Mouse (Mus musculus) heart, adult 2 months (tissue): ENCODE data around the gene P4ha1. TPM values are rescaled to one million over a fixed set of nuclear protein-coding genes. Genes with fewer than 3 reads are reported as not detected.
"Not testable (repeated sequence)": the region's sequence is repeated elsewhere in the genome, so short reads cannot be mapped to it uniquely, and the experiment has no call there.

Experiments used
- DNase-seq, 2 experiments: peaks; one replicate each; pipeline ENCODE4 v3.0.0; 2021
- H3K27ac ChIP-seq: fragments of 200-600 bp; 2 replicates; pipeline ENCODE4 v1.8.1; 2022
- H3K27me3 ChIP-seq: fragments of 200-500 bp; 2 replicates; pipeline ENCODE4 v1.6.1; 2012; ENCODE audit warnings: mild to moderate bottlenecking, low read length, inconsistent platforms, mixed read lengths; ENCODE audit not compliant: control insufficient read depth, insufficient read depth
- H3K36me3 ChIP-seq: fragments of 200-500 bp; 2 replicates; pipeline ENCODE4 v1.6.1; 2012; ENCODE audit warnings: low read length, inconsistent platforms; ENCODE audit not compliant: control insufficient read depth, insufficient read depth
- H3K4me1 ChIP-seq: fragments of 200-500 bp; 2 replicates; pipeline ENCODE4 v1.6.1; 2011; ENCODE audit warnings: low read length; ENCODE audit not compliant: control insufficient read depth, insufficient read depth
- H3K4me3 ChIP-seq: fragments of 200-600 bp; 2 replicates; pipeline ENCODE4 v1.8.1; 2022
- H3K79me2 ChIP-seq: fragments of 200-500 bp; replicated peaks from 2 replicates; pipeline ENCODE4 v1.6.1; 2012; ENCODE audit warnings: mild to moderate bottlenecking, inconsistent platforms, low read length, moderate library complexity, mixed read lengths; ENCODE audit not compliant: control insufficient read depth, insufficient read depth
- H3K9ac ChIP-seq: fragments of 200-500 bp; 2 replicates; pipeline ENCODE4 v1.6.1; 2012; ENCODE audit warnings: low read depth, mild to moderate bottlenecking, control low read depth, inconsistent platforms, low read length, mixed read lengths
- CTCF ChIP-seq: fragments of 200-600 bp; IDR thresholded peaks from 2 replicates; pipeline ENCODE4 v1.8.1; 2022; ENCODE audit warnings: antibody characterized with exemption, mild to moderate bottlenecking, moderate library complexity
- EP300 ChIP-seq: fragments of 200-500 bp; IDR thresholded peaks from 2 replicates; pipeline ENCODE4 v1.6.1; 2011; ENCODE audit warnings: low read depth, low read length, control low read depth; ENCODE audit not compliant: insufficient read depth
- POLR2A ChIP-seq: fragments of 200-500 bp; IDR thresholded peaks from 2 replicates; pipeline ENCODE4 v1.6.1; 2011; ENCODE audit warnings: mild to moderate bottlenecking, low read depth, low read length, control low read depth; ENCODE audit not compliant: insufficient read depth
- WGBS: fragments of 180-500 bp; shearing (Covaris S2); methylation state at CpG from one replicate; pipeline ENCODE4 v1.1.7; 2018; 5-methylcytosine and 5-hydroxymethylcytosine counted together
- intact Hi-C: fragments of 180-260 bp; cut with DNase I; formaldehyde crosslinking; loops from one replicate; pipeline ENCODE4 v1.15.1; 2025
- polyA plus RNA-seq: library from polyadenylated mRNA; depleted of rRNA; stranded (reverse); fragments of >200 nt; gene quantifications from 2 replicates; pipeline ENCODE4 v1.2.3, GENCODE M21; 2012
- total RNA-seq, 2 experiments: library from RNA; stranded (reverse); gene quantifications; 2 replicates each; pipeline ENCODE4 v1.2.3; 2021

P4ha1 gene
- total and polyA plus RNA-seq, 3 experiments: 14.8 to 48.0 (median 42.4) TPM

DNA sequence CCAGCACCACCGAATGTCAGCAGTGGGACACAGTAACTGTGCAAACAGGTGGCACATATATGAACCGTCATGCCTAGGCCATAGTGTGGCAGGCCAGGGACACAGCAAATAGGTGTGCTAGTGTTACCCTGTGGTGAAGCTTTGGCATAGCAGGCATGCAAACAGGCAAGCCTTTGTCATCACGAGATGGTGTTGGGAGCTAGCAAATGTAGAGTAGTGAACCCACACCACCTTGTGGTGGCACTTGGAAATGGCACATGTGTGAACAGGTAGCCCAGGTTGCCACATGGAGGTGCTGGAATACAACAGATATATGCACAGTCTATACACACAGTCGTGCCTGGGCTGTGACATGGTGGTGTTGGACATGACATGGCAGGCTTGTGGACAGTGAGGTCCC, 30.5 kb upstream of the P4ha1 start:
- intact Hi-C loops: loop anchor here (1.0 kb wide), 2 partner anchors 126 to 183 kb away; no protein-coding TSS in a partner anchor
- TF ChIP-seq CTCF (peak; percentile 91), EP300 (no peak), POLR2A (no peak)
- Histone ChIP-seq H3K27ac (no peak overlapping the region), H3K79me2 (no peaks in the 10 kb centered on the region), H3K9ac (no peak overlapping the region), H3K27me3 (no peaks in the 10 kb centered on the region), H3K4me3 (no peak overlapping the region), H3K36me3 (no peaks in the 10 kb centered on the region), H3K4me1 (no peaks in the 10 kb centered on the region; the same call in 1 of the 2 replicates)
- peak; percentile 66 to 78 for DNase-seq
- 26% methylated on average over 4 of the region's 4 CpGs for WGBS

GRCm38 (mm10) chr10:59295241-59295811, 27.8 kb upstream of the P4ha1 start:
- TF ChIP-seq CTCF (peak; percentile 72), EP300 (no peak)
- Histone ChIP-seq H3K79me2 (no peaks in the 10 kb centered on the region), H3K4me1 (no peaks in the 10 kb centered on the region; the same call in 1 of the 2 replicates), H3K27me3 (no peaks in the 10 kb centered on the region), H3K27ac (no peak overlapping the region), H3K36me3 (no peaks in the 10 kb centered on the region), H3K4me3 (no peak overlapping the region), H3K9ac (no peak overlapping the region)
- WGBS: 50% methylated on average over 8 of the region's 8 CpGs
- intact Hi-C loops: no loop called here
- peak; percentile 58 to 77 for DNase-seq

DNA sequence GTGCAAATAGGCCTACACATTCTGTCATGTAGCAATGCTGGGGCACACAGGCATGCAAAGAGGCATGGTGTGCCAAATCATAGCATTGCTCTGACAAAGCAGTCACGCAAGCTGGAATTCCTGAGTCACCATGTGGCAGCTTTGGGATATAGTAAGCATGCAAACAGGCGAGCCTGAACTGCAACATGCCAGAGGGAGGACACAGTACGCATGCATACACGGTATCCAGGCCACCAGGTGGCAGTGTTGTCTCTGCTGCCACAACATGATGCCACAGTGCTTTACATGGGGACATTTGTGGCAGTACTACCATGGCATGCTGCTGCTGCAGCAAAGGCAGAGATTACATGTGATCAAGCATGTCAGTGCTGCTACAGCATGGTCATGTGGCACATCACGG, 26.8 kb upstream of the P4ha1 start:
- H3K27me3 ChIP-seq: no peaks in the 10 kb centered on the region
- TF ChIP-seq CTCF (peak; percentile 96), POLR2A (no peak)
- H3K79me2 ChIP-seq: no peaks in the 10 kb centered on the region
- no peak overlapping the region for H3K4me3 ChIP-seq
- DNase-seq: peak; percentile 74 to 83
- no peaks in the 10 kb centered on the region; the same call in 1 of the 2 replicates for H3K4me1 ChIP-seq
- intact Hi-C loops: loop anchor here (1.0 to 2.0 kb wide), 3 partner anchors 29 to 569 kb away; no protein-coding TSS in a partner anchor
- H3K27ac ChIP-seq: no peak overlapping the region
- 17% methylated on average over 5 of the region's 5 CpGs for WGBS
- H3K36me3 ChIP-seq: no peaks in the 10 kb centered on the region
- H3K9ac ChIP-seq: no peak overlapping the region

GRCm38 (mm10) chr10:59302671-59303070, 20.4 kb upstream of the P4ha1 start:
- peak overlapping the region; percentile 56 for H3K27ac ChIP-seq
- H3K36me3 ChIP-seq, H3K4me3 ChIP-seq, intact Hi-C loops, H3K4me1 ChIP-seq, H3K9ac ChIP-seq, H3K27me3 ChIP-seq, H3K79me2 ChIP-seq, DNase-seq: not testable (repeated sequence)
- 77% methylated on average over 12 of the region's 12 CpGs for WGBS

DNA sequence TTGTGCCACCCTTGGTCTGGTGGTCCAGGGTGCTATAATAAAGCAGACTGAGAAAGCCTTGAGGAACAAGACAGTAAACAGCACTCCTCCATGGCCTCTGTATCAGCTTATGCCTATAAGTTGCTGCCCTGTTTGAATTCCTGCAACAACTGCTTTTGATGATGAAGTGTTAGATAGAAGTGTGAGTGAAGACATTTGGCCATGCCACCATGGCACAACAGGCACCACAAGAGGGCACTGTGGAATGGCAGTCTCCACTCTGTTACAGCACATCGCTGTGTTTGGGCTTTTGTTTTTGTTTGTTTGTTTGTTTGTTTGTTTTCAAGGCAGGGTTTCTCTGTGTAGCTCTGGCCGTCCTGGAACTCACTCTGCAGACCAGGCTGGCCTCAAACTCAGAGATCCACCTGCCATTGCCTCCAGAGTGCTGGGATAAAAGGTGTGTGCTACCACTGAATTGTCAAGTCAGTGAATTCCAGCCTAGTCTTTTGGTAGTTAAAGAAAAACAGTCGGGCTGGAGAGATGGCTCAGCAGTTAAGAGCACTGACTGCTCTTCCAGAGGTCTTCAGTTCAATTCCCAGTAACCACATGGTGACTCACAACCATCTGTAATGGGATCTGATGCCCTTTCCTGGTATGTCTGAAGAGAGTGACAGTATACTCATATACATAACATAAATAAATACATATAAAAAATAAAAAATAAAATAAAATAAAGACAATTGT, 13.9 kb upstream of the P4ha1 start:
- no peak overlapping the region for H3K4me3 ChIP-seq
- intact Hi-C loops: no loop called here
- no peaks in the 10 kb centered on the region for H3K79me2 ChIP-seq
- no peak overlapping the region for H3K27ac ChIP-seq
- WGBS: 35% methylated on average over 3 of the region's 3 CpGs
- H3K4me1 ChIP-seq: peaks cover 8% of the 10 kb centered on the region
- TF ChIP-seq EP300 (peak; percentile 58; the same call in 1 of the 2 replicates), POLR2A (no peak), CTCF (peak; percentile 83)
- DNase-seq: peak in 1 of 2 experiments; percentile 36
- H3K9ac ChIP-seq: no peak overlapping the region
- H3K36me3 ChIP-seq: peaks cover 4% of the 10 kb centered on the region
- no peaks in the 10 kb centered on the region for H3K27me3 ChIP-seq

DNA sequence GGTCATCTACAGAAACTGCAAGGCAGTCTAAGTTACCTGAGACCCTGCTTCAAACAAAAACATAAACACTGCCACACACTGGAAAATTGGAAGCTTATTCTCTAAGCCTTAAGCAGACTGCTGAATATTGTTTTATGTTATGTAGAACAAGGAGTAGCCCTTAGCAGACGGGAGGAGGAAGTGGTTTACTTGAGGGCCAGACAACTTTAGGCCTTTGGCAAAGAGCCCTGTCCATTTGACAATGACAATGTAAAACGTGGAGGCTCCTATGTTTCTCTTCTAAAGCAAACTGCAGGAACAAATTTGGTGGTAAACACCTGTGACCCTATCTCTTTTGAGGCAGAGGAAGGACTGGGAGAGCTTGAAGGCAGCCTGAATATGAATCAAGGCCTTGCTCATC, 13.0 kb upstream of the P4ha1 start:
- no peak overlapping the region for H3K4me3 ChIP-seq
- peaks cover 8% of the 10 kb centered on the region for H3K4me1 ChIP-seq
- H3K27me3 ChIP-seq: no peaks in the 10 kb centered on the region
- WGBS: 17% methylated on average over 2 of the region's 2 CpGs
- no peaks in the 10 kb centered on the region for H3K79me2 ChIP-seq
- DNase-seq: peak in 1 of 2 experiments; percentile 10
- H3K9ac ChIP-seq: no peak overlapping the region
- intact Hi-C loops: loop anchor here (2.0 kb wide), 1 partner anchor 49 kb away; no protein-coding TSS in a partner anchor
- H3K27ac ChIP-seq: peak overlapping the region; percentile 20; the same call in 1 of the 2 replicates
- TF ChIP-seq EP300: no peak
- no peak for TF ChIP-seq POLR2A
- no peak for TF ChIP-seq CTCF
- H3K36me3 ChIP-seq: peaks cover 4% of the 10 kb centered on the region
